Mouse (Mus musculus): ENCODE measurements around the gene Rhbdl1. TPM values are rescaled to one million over a fixed set of nuclear protein-coding genes. Genes with fewer than 3 reads are reported as not detected.

Gene Rhbdl1
- polyA plus RNA-seq, 1 experiment from 2014 or later, result 1.6 TPM

DNA sequence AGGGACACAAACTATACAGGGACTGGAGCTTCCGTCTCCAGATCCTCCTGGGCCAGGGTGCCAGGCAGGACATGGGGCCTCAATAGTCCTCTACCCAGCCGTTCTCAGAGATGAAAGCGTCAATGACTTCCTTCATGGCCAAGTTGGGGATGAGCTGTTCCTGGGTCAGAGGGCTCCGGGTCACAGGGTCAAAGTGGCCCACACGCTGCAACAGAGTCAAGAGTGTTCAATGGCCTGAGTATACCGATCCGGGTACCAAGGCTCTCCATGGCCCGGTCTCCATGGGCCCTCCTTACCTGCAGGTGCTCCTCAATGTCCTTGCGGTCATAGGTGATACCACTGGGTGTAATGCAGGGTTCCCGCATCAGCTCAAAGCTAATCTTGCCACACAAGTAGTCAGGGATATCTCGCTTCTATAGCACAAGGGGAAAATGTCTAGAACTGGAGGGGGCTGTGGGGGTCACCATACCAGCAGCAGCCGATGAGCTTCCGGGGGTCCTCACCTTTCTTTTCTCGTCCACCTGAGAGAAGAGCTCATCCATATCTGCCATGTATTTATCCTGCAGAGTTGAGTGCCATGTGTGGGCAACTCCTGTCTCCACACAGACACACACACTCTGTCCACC lies 6.2 kb downstream of the Rhbdl1 start:
- Histone ChIP-seq H3K27ac (ENCODE audit: low read length) (no peak overlapping the region), H3K4me3 (ENCODE audit: low read length) (peak overlapping the region; percentile 85), H3K4me2 (ENCODE audit: low read depth, low read length) (peak overlapping the region; percentile 98), H3K27me3 (replicated peaks; ENCODE audit: control insufficient read depth, insufficient read depth, low read length) (no peaks in the 10 kb centered on the region), H3K36me3 (ENCODE audit: control insufficient read depth, insufficient read depth, low read length) (peaks cover 15% of the 10 kb centered on the region), H3K9ac (ENCODE audit: low read depth, low read length) (peak overlapping the region; percentile 90; the same call in 1 of the 2 replicates), H3K4me1 (ENCODE audit: control insufficient read depth, insufficient read depth, low read length) (peaks cover 54% of the 10 kb centered on the region), H3K9me3 (ENCODE audit: control insufficient read depth, low read length) (no peaks in the 10 kb centered on the region)
- 82% methylated on average over 14 of the region's 14 CpGs for WGBS
- no peak for ATAC-seq

DNA sequence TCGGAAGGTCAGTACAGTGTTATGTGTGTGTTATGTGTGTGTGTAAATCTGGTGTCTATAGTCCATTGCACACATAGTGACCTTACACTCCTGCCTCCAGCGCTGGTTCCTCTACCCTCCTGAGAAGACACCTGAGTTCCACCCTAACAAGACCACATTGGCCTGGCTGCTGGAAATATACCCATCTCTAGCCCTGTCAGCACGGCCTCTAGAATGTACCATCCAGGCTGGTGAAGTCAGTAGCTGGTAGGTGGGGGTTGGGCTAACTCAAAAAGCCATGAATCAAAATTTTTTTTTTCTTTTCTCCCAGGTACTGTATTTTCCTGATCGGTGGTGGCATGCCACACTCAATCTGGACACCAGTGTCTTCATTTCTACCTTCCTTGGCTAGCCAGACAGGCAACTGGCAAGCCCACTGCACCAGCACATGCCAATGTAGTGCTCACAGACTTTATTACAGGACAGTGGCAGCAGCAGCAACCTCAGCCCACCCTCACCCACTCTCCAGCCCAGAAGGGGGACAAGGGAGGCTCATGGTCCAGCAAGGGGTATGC lies 6.8 kb downstream of the Rhbdl1 start:
- ATAC-seq, result no peak
- 0 out of 2 replicates have a peak overlapping the region, but pooled peaks have one; percentile 82 for H3K9ac ChIP-seq (ENCODE audit: low read depth, low read length)
- H3K9me3 ChIP-seq (ENCODE audit: control insufficient read depth, low read length), result no peaks in the 10 kb centered on the region
- peaks cover 50% of the 10 kb centered on the region for H3K4me1 ChIP-seq (ENCODE audit: control insufficient read depth, insufficient read depth, low read length)
- 0 out of 2 replicates have a peak overlapping the region, but pooled peaks have one; percentile 93 for H3K27ac ChIP-seq (ENCODE audit: low read length)
- H3K4me2 ChIP-seq (ENCODE audit: low read depth, low read length), result peak overlapping the region; percentile 67
- no peaks in the 10 kb centered on the region for H3K27me3 ChIP-seq (replicated peaks; ENCODE audit: control insufficient read depth, insufficient read depth, low read length)
- peaks cover 15% of the 10 kb centered on the region for H3K36me3 ChIP-seq (ENCODE audit: control insufficient read depth, insufficient read depth, low read length)
- peak overlapping the region; percentile 69 for H3K4me3 ChIP-seq (ENCODE audit: low read length)
- WGBS, result 80% methylated on average over 4 of the region's 4 CpGs

GRCm38 (mm10) chr17:25829558-25830017 lies 7.5 kb downstream of the Rhbdl1 start:
- WGBS, result 39% methylated on average over 8 of the region's 8 CpGs
- Histone ChIP-seq H3K4me1 (ENCODE audit: control insufficient read depth, insufficient read depth, low read length) (peaks cover 50% of the 10 kb centered on the region), H3K36me3 (ENCODE audit: control insufficient read depth, insufficient read depth, low read length) (peaks cover 15% of the 10 kb centered on the region), H3K4me3 (ENCODE audit: low read length) (peak overlapping the region; percentile 69), H3K9me3 (ENCODE audit: control insufficient read depth, low read length) (no peaks in the 10 kb centered on the region), H3K4me2 (ENCODE audit: low read depth, low read length) (peak overlapping the region; percentile 67), H3K27ac (ENCODE audit: low read length) (peak overlapping the region; percentile 93), H3K27me3 (replicated peaks; ENCODE audit: control insufficient read depth, insufficient read depth, low read length) (no peaks in the 10 kb centered on the region), H3K9ac (ENCODE audit: low read depth, low read length) (peak overlapping the region; percentile 82)
- no peak for ATAC-seq

DNA sequence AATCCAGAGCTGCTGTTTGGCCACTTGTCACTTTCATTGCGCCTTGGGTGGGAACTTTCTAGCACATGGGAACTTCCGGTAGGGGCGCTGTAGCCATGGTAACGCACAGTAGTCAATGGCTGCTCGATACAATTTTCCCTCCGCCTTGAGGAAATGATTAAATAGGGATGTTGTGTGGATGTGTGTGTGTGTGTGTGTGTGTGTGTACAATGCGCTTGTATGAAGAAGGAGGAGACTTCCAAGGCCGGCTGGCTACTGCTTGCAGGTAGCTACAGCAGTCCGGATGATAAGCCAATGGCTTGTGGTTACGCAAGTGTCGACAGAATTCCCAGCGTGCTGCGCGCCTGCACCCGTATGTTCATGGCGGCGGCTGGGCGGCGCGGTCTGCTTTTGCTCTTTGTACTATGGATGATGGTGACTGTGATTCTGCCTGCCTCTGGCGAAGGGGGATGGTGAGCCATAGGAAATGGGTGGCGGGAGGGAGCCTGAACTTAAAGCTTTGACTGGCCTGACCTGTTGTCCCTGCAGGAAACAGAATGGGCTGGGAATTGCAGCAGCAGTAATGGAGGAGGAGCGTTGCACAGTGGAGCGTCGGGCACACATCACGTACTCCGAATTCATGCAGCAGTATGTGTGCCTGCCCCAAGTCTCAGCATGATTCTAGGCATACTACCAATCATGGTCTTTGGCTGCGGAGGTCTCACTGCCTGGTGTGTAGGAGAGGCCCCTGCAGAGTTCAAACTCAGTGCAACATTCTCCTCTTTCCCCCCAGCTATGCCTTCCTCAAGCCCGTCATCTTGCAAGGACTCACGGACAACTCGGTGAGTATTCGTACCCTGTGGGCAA lies 8.2 kb downstream of the Rhbdl1 start, which contains the start of gene Jmjd8:
Jmjd8 (plus strand) TSS at position 156 of the 846 bp plus-strand sequence.
- no peaks in the 10 kb centered on the region for H3K9me3 ChIP-seq (ENCODE audit: control insufficient read depth, low read length)
- 1% methylated on average over 32 of the region's 32 CpGs for WGBS
- H3K4me3 ChIP-seq (ENCODE audit: low read length), result peak within 1 kb of the TSS; percentile 69
- peaks cover 15% of the 10 kb centered on the region for H3K36me3 ChIP-seq (ENCODE audit: control insufficient read depth, insufficient read depth, low read length)
- H3K27ac ChIP-seq (ENCODE audit: low read length), result peak within 1 kb of the TSS; percentile 93
- ATAC-seq, result peak; percentile 47
- H3K27me3 ChIP-seq (replicated peaks; ENCODE audit: control insufficient read depth, insufficient read depth, low read length), result no peaks in the 10 kb centered on the region
- H3K4me2 ChIP-seq (ENCODE audit: low read depth, low read length), result peak within 1 kb of the TSS; percentile 67
- peaks cover 50% of the 10 kb centered on the region for H3K4me1 ChIP-seq (ENCODE audit: control insufficient read depth, insufficient read depth, low read length)
- H3K9ac ChIP-seq (ENCODE audit: low read depth, low read length), result peak within 1 kb of the TSS; percentile 82

- Histone ChIP-seq H3K9me3 (ENCODE audit: control insufficient read depth, low read length) (no peaks in the 10 kb centered on the region), H3K27me3 (replicated peaks; ENCODE audit: control insufficient read depth, insufficient read depth, low read length) (no peaks in the 10 kb centered on the region), H3K27ac (ENCODE audit: low read length) (peak overlapping the region; percentile 93), H3K4me2 (ENCODE audit: low read depth, low read length) (peak overlapping the region; percentile 67), H3K9ac (ENCODE audit: low read depth, low read length) (peak overlapping the region; percentile 82), H3K4me1 (ENCODE audit: control insufficient read depth, insufficient read depth, low read length) (peaks cover 51% of the 10 kb centered on the region), H3K4me3 (ENCODE audit: low read length) (peak overlapping the region; percentile 69), H3K36me3 (ENCODE audit: control insufficient read depth, insufficient read depth, low read length) (peaks cover 15% of the 10 kb centered on the region)
- no peak for ATAC-seq
- WGBS, result 83% methylated on average over 8 of the region's 8 CpGs
Observed at GRCm38 (mm10) chr17:25828223-25828594, 8.9 kb downstream of the Rhbdl1 start.

DNA sequence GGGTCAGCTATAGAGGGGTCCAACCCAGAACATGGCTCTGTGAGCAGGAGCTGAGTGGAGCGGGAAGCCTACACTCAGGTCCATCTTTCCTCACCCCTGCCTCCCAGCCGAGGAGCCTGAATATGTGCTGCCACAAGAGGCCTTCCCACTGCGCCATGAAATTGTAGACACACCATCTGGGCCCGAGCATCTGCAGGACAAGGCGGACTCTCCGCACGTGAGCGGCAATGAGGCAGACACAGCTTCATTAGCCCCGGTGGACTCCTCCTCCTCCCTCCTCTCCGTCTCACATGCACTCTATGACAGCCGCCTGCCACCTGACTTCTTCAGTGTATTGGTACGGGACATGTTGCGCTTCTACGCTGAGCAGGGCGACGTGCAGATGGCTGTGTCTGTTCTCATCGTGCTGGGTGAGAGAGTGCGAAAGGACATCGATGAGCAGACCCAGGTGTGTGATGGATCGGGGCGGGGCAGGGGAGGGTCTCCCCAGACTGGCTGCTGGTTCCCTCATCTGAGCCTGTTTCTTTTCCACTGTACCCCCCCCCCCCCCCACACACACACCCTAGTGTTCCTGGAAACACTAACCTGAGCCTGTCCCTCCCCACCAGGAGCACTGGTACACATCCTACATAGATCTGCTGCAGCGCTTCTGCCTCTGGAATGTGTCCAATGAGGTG lies 9.4 kb downstream of the Rhbdl1 start:
- peaks cover 51% of the 10 kb centered on the region for H3K4me1 ChIP-seq (ENCODE audit: control insufficient read depth, insufficient read depth, low read length)
- H3K4me2 ChIP-seq (ENCODE audit: low read depth, low read length), result no peak overlapping the region
- 88% methylated on average over 22 of the region's 22 CpGs for WGBS

GRCm38 (mm10) chr17:25827011-25827410 lies 10.1 kb downstream of the Rhbdl1 start:
- no peak overlapping the region for H3K4me2 ChIP-seq (ENCODE audit: low read depth, low read length)
- no peak for ATAC-seq
- no peak overlapping the region for H3K27ac ChIP-seq (ENCODE audit: low read length)
- H3K27me3 ChIP-seq (replicated peaks; ENCODE audit: control insufficient read depth, insufficient read depth, low read length), result no peaks in the 10 kb centered on the region
- no peak overlapping the region for H3K4me3 ChIP-seq (ENCODE audit: low read length)
- no peak overlapping the region for H3K9ac ChIP-seq (ENCODE audit: low read depth, low read length)
- H3K4me1 ChIP-seq (ENCODE audit: control insufficient read depth, insufficient read depth, low read length), result peaks cover 48% of the 10 kb centered on the region
- H3K9me3 ChIP-seq (ENCODE audit: control insufficient read depth, low read length), result no peaks in the 10 kb centered on the region
- peaks cover 15% of the 10 kb centered on the region for H3K36me3 ChIP-seq (ENCODE audit: control insufficient read depth, insufficient read depth, low read length)
- 95% methylated on average over 13 of the region's 13 CpGs for WGBS

More for the DNA sequence above, 9.4 kb downstream of the Rhbdl1 start:
- H3K9ac ChIP-seq (ENCODE audit: low read depth, low read length), result 0 out of 2 replicates have a peak overlapping the region, but pooled peaks have one; percentile 82
- no peaks in the 10 kb centered on the region for H3K27me3 ChIP-seq (replicated peaks; ENCODE audit: control insufficient read depth, insufficient read depth, low read length)
- H3K36me3 ChIP-seq (ENCODE audit: control insufficient read depth, insufficient read depth, low read length), result peaks cover 15% of the 10 kb centered on the region
- ATAC-seq, result no peak
- H3K9me3 ChIP-seq (ENCODE audit: control insufficient read depth, low read length), result no peaks in the 10 kb centered on the region
- no peak overlapping the region for H3K27ac ChIP-seq (ENCODE audit: low read length)
- H3K4me3 ChIP-seq (ENCODE audit: low read length), result no peak overlapping the region

DNA sequence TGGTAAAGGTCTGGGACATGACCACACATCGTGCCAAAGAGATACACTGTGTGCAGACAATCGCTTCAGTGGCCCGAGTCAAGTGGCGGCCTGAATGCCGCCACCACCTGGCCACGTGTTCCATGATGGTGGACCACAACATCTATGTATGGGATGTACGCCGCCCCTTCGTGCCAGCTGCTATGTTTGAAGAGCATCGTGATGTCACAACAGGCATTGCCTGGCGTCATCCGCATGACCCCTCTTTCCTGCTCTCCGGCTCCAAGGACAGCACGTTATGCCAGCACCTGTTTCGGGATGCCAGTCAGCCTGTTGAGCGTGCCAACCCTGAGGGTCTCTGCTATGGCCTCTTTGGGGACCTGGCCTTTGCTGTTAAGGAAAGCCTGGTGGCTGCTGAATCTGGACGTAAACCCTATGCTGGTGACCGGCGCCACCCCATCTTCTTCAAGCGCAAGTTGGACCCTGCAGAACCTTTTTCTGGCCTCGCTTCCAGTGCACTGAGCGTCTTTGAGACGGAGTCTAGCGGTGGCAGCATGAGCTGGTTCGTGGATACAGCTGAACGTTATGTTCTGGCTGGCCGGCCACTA lies 11.0 kb downstream of the Rhbdl1 start:
- ATAC-seq, result no peak
- Histone ChIP-seq H3K4me2 (ENCODE audit: low read depth, low read length) (no peak overlapping the region), H3K9me3 (ENCODE audit: control insufficient read depth, low read length) (no peaks in the 10 kb centered on the region), H3K9ac (ENCODE audit: low read depth, low read length) (no peak overlapping the region), H3K27ac (ENCODE audit: low read length) (no peak overlapping the region), H3K4me1 (ENCODE audit: control insufficient read depth, insufficient read depth, low read length) (peaks cover 39% of the 10 kb centered on the region), H3K4me3 (ENCODE audit: low read length) (no peak overlapping the region), H3K36me3 (ENCODE audit: control insufficient read depth, insufficient read depth, low read length) (peaks cover 12% of the 10 kb centered on the region), H3K27me3 (replicated peaks; ENCODE audit: control insufficient read depth, insufficient read depth, low read length) (0 out of 2 replicates have a peak, but pooled peaks cover 2% of the 10 kb centered on the region)
- 94% methylated on average over 27 of the region's 27 CpGs for WGBS

All from intestine, embryonic 16.5 days (tissue).